Mouse (Mus musculus): ENCODE measurements around the gene Bst1.

DNA sequence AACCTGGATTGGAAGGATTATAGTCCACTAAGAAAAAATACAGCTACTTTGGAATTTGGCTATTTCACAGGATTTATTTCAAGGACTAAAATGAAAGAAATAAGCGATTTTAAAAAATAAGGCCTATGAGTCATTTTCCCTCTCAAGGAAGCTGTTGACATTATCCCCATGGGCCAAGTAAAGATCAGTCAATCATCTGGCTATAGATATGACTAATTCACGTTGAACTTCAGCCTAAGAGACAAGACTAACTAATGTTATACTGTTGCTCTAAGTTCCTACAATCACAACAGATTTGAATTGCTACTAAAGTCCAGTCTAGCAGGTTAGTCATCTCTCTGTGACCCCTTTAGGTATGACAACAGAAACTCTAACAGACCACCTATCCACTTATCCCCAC is 34.7 kb upstream of the Bst1 start:
- TF ChIP-seq POLR2A (IDR thresholded peaks at IDR 0.05; ENCODE audit: low read depth, low read length) (no peak), CTCF (IDR thresholded peaks at IDR 0.05; ENCODE audit: extremely low read depth, insufficient read depth, insufficient read length, insufficient replicate concordance) (no peak)

Data from spleen, adult 2 months (tissue).